Mouse (Mus musculus): ENCODE results near the gene Sipa1l3.

DNA sequence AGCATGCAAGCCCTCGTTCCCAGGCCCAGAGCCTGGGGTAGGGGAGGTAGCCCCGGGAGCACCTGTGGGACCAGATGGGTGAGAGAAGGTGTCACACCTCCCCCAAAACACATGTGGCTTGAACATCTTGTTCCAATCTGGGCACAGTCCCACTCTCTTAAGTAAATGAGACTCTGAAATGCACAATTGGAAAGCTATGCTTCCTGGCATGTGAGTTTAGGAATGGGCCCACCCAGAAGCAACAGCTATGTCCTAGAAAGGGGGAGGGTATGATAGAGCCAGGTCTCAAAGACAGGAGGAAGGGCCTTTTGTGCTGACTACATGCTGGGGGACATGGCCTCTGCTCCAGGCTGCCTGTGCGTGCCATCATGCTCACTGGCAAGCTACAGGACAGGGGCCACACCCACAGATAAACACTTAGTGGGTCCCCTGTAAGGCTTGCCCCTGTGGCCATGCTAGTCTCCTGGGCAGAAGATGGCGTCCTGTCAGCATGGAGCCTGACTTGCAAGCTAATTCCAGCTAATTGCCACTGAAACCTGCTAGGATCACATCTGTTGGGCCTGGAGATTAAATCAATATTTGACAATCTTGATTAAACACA, 107.1 kb downstream of the Sipa1l3 start:
- no peak for TF ChIP-seq POLR2A (IDR thresholded peaks at IDR 0.05; ENCODE audit: low read depth, low read length)
- no peak for TF ChIP-seq CTCF (IDR thresholded peaks at IDR 0.05; ENCODE audit: extremely low read depth, insufficient read depth, insufficient read length, insufficient replicate concordance)

All from spleen, adult 2 months (tissue).